Mouse (Mus musculus): ENCODE data around the gene Cd3e.

Cd3e gene

GRCm38 (mm10) chr9:45008342-45008741 is 1.1 kb downstream of the Cd3e start:
- H3K4me3 ChIP-seq (replicated peaks; ENCODE audit: low read length), result no peak overlapping the region
- no peaks in the 10 kb centered on the region for H3K9me3 ChIP-seq (ENCODE audit: low read length)

GRCm38 (mm10) chr9:45007404-45007803 is 2.0 kb downstream of the Cd3e start:
- no peaks in the 10 kb centered on the region for H3K36me3 ChIP-seq (ENCODE audit: insufficient read depth, low read length)
- H3K27me3 ChIP-seq (ENCODE audit: insufficient read depth, low read length), result no peaks in the 10 kb centered on the region
- TF ChIP-seq POU5F1 (IDR thresholded peaks at IDR 0.05; ENCODE audit: borderline replicate concordance, low read length) (no peak), NANOG (IDR thresholded peaks at IDR 0.05; ENCODE audit: borderline replicate concordance, low read length) (no peak), CTCF (conservative IDR thresholded peaks at IDR 0.05; ENCODE audit: low read length) (no peak)
- H3K4me1 ChIP-seq (replicated peaks; ENCODE audit: low read depth, low read length), result peaks cover 3% of the 10 kb centered on the region; the same call in 1 of the 2 replicates
- no peak overlapping the region for H3K4me3 ChIP-seq (replicated peaks; ENCODE audit: low read length)
- H3K9me3 ChIP-seq (ENCODE audit: low read length), result no peaks in the 10 kb centered on the region

More at GRCm38 (mm10) chr9:45008342-45008741, 1.1 kb downstream of the Cd3e start:
- Histone ChIP-seq H3K4me1 (replicated peaks; ENCODE audit: low read depth, low read length) (peaks cover 3% of the 10 kb centered on the region; the same call in 1 of the 2 replicates), H3K36me3 (ENCODE audit: insufficient read depth, low read length) (no peaks in the 10 kb centered on the region), H3K27me3 (ENCODE audit: insufficient read depth, low read length) (no peaks in the 10 kb centered on the region)
- no peak for TF ChIP-seq CTCF (conservative IDR thresholded peaks at IDR 0.05; ENCODE audit: low read length)
- no peak for TF ChIP-seq POU5F1 (IDR thresholded peaks at IDR 0.05; ENCODE audit: borderline replicate concordance, low read length)
- TF ChIP-seq NANOG (IDR thresholded peaks at IDR 0.05; ENCODE audit: borderline replicate concordance, low read length), result no peak

GRCm38 (mm10) chr9:45000249-45000648 is 9.2 kb downstream of the Cd3e start:
- H3K36me3 ChIP-seq (ENCODE audit: insufficient read depth, low read length), result no peaks in the 10 kb centered on the region
- H3K9me3 ChIP-seq (ENCODE audit: low read length), result no peaks in the 10 kb centered on the region
- TF ChIP-seq NANOG (IDR thresholded peaks at IDR 0.05; ENCODE audit: borderline replicate concordance, low read length) (no peak), POU5F1 (IDR thresholded peaks at IDR 0.05; ENCODE audit: borderline replicate concordance, low read length) (no peak), CTCF (conservative IDR thresholded peaks at IDR 0.05; ENCODE audit: low read length) (no peak)
- H3K27me3 ChIP-seq (ENCODE audit: insufficient read depth, low read length), result 0 out of 2 replicates have a peak, but pooled peaks cover 6% of the 10 kb centered on the region
- 0 out of 2 replicates have a peak, but pooled peaks cover 3% of the 10 kb centered on the region for H3K4me1 ChIP-seq (replicated peaks; ENCODE audit: low read depth, low read length)
- no peak overlapping the region for H3K4me3 ChIP-seq (replicated peaks; ENCODE audit: low read length)

GRCm38 (mm10) chr9:44999776-45000175 is 9.7 kb downstream of the Cd3e start:
- Histone ChIP-seq H3K9me3 (ENCODE audit: low read length) (no peaks in the 10 kb centered on the region), H3K27me3 (ENCODE audit: insufficient read depth, low read length) (0 out of 2 replicates have a peak, but pooled peaks cover 6% of the 10 kb centered on the region), H3K4me3 (replicated peaks; ENCODE audit: low read length) (no peak overlapping the region), H3K36me3 (ENCODE audit: insufficient read depth, low read length) (no peaks in the 10 kb centered on the region), H3K4me1 (replicated peaks; ENCODE audit: low read depth, low read length) (0 out of 2 replicates have a peak, but pooled peaks cover 3% of the 10 kb centered on the region)
- TF ChIP-seq CTCF (conservative IDR thresholded peaks at IDR 0.05; ENCODE audit: low read length), result no peak
- TF ChIP-seq NANOG (IDR thresholded peaks at IDR 0.05; ENCODE audit: borderline replicate concordance, low read length), result no peak
- TF ChIP-seq POU5F1 (IDR thresholded peaks at IDR 0.05; ENCODE audit: borderline replicate concordance, low read length), result no peak

DNA sequence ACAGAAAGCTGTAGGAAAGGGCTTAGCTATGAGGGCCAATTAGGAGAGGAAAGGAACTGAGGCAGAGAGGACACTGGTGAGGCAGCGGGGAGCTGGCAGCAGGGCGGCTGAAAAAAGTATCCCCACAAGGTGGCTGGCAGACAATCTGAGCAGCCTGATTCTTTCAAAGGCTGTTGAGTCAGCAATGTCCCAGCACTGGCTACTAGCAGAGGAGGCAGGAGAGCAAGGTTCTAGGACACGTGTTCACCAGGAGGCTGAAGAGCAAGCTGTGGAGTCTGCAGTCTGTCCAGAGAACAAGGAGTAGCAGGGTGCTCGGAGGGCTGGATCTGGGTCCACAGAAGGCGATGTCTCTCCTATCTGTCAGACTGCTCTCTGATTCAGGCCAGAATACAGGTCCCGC is 10.3 kb downstream of the Cd3e start:
- Histone ChIP-seq H3K9me3 (ENCODE audit: low read length) (no peaks in the 10 kb centered on the region), H3K4me3 (replicated peaks; ENCODE audit: low read length) (no peak overlapping the region), H3K36me3 (ENCODE audit: insufficient read depth, low read length) (no peaks in the 10 kb centered on the region), H3K4me1 (replicated peaks; ENCODE audit: low read depth, low read length) (0 out of 2 replicates have a peak, but pooled peaks cover 3% of the 10 kb centered on the region), H3K27me3 (ENCODE audit: insufficient read depth, low read length) (0 out of 2 replicates have a peak, but pooled peaks cover 6% of the 10 kb centered on the region)
- TF ChIP-seq POU5F1 (IDR thresholded peaks at IDR 0.05; ENCODE audit: borderline replicate concordance, low read length) (no peak), NANOG (IDR thresholded peaks at IDR 0.05; ENCODE audit: borderline replicate concordance, low read length) (no peak), CTCF (conservative IDR thresholded peaks at IDR 0.05; ENCODE audit: low read length) (no peak)

DNA sequence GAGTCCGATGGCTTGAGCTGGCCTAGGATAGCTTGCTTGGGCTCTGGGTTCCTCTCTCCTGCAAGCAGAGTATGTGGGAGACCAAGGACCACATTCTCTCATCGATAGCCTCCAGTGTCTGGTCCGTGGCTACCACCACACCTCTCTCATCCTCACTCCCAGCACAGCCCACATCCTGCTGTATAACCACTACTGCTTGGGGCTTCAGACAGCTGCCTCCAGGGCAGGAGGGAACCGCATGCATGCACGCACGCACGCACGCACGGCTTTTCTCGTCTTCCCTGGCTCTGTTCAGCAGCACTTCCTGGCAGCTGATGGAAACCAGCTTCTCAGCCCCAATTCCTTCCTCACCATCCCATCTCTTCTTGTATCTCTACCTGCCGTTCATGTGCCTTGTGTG is 11.3 kb downstream of the Cd3e start:
- no peaks in the 10 kb centered on the region for H3K36me3 ChIP-seq (ENCODE audit: insufficient read depth, low read length)
- H3K4me1 ChIP-seq (replicated peaks; ENCODE audit: low read depth, low read length), result 0 out of 2 replicates have a peak, but pooled peaks cover 3% of the 10 kb centered on the region
- no peaks in the 10 kb centered on the region for H3K9me3 ChIP-seq (ENCODE audit: low read length)
- no peak overlapping the region for H3K4me3 ChIP-seq (replicated peaks; ENCODE audit: low read length)
- no peak for TF ChIP-seq CTCF (conservative IDR thresholded peaks at IDR 0.05; ENCODE audit: low read length)
- no peak for TF ChIP-seq NANOG (IDR thresholded peaks at IDR 0.05; ENCODE audit: borderline replicate concordance, low read length)
- TF ChIP-seq POU5F1 (IDR thresholded peaks at IDR 0.05; ENCODE audit: borderline replicate concordance, low read length), result no peak
- H3K27me3 ChIP-seq (ENCODE audit: insufficient read depth, low read length), result 0 out of 2 replicates have a peak, but pooled peaks cover 6% of the 10 kb centered on the region

DNA sequence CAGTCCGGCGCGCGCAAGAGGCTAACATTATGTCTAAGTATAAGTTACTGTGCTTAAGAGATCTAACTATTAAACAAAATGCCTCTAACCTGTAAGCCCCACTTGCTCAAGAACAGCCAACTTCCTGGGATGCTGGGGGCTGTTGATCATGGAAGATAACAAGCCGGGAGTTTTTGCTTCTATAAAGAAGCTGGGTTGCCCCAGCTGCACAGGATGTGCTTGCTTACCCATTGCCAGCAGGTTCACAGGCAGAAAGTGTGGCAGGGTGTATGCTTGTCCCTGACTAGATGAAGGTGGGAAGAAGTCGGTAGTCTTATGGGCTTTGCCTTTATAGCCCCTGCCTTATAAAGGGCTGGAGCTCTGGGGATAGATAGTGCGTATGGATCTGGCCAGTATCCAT is 12.8 kb downstream of the Cd3e start:
- no peak overlapping the region for H3K4me3 ChIP-seq (replicated peaks; ENCODE audit: low read length)
- H3K36me3 ChIP-seq (ENCODE audit: insufficient read depth, low read length), result no peaks in the 10 kb centered on the region
- TF ChIP-seq POU5F1 (IDR thresholded peaks at IDR 0.05; ENCODE audit: borderline replicate concordance, low read length) (no peak), CTCF (conservative IDR thresholded peaks at IDR 0.05; ENCODE audit: low read length) (no peak), NANOG (IDR thresholded peaks at IDR 0.05; ENCODE audit: borderline replicate concordance, low read length) (no peak)
- no peaks in the 10 kb centered on the region for H3K9me3 ChIP-seq (ENCODE audit: low read length)
- H3K27me3 ChIP-seq (ENCODE audit: insufficient read depth, low read length), result 0 out of 2 replicates have a peak, but pooled peaks cover 6% of the 10 kb centered on the region
- H3K4me1 ChIP-seq (replicated peaks; ENCODE audit: low read depth, low read length), result 0 out of 2 replicates have a peak, but pooled peaks cover 7% of the 10 kb centered on the region

- 0 out of 2 replicates have a peak, but pooled peaks cover 3% of the 10 kb centered on the region for H3K27me3 ChIP-seq (ENCODE audit: insufficient read depth, low read length)
- H3K36me3 ChIP-seq (ENCODE audit: insufficient read depth, low read length), result no peaks in the 10 kb centered on the region
- no peak overlapping the region for H3K4me3 ChIP-seq (replicated peaks; ENCODE audit: low read length)
- H3K9me3 ChIP-seq (ENCODE audit: low read length), result no peaks in the 10 kb centered on the region
- 0 out of 2 replicates have a peak, but pooled peaks cover 7% of the 10 kb centered on the region for H3K4me1 ChIP-seq (replicated peaks; ENCODE audit: low read depth, low read length)
- TF ChIP-seq NANOG (IDR thresholded peaks at IDR 0.05; ENCODE audit: borderline replicate concordance, low read length) (no peak), CTCF (conservative IDR thresholded peaks at IDR 0.05; ENCODE audit: low read length) (no peak), POU5F1 (IDR thresholded peaks at IDR 0.05; ENCODE audit: borderline replicate concordance, low read length) (no peak)
Measured at GRCm38 (mm10) chr9:44994962-44995361, 14.5 kb downstream of the Cd3e start.
